Mouse (Mus musculus) embryonic facial prominence, embryonic 11.5 days (tissue): Measurements from ENCODE around the gene Mtap. TPM values are rescaled to one million over a fixed set of nuclear protein-coding genes. Genes with fewer than 3 reads are reported as not detected.

Source experiments
- ATAC-seq: fragments of 200-750 bp; cut with Nextera tagmentation; replicated peaks from 2 replicates; pipeline ENCODE4 v1.8.0; 2017; ENCODE audit warnings: low read depth; ENCODE audit not compliant: insufficient number of reproducible peaks, low FRiP score, low TSS enrichment
- DNase-seq: peaks from one replicate; pipeline ENCODE4 v3.0.0-alpha.2; 2015; ENCODE audit warnings: low spot score
- H3K27ac ChIP-seq: fragments of 300-500 bp; sonication (generic); replicated peaks from 2 replicates; pipeline ENCODE4 v1.5.1; 2014; ENCODE audit warnings: mild to moderate bottlenecking, low read depth, low read length, control low read depth
- H3K27me3 ChIP-seq: fragments of 300-500 bp; sonication (generic); 2 replicates; pipeline ENCODE4 v1.6.1; 2014; ENCODE audit warnings: mild to moderate bottlenecking, low read length, moderate library complexity, mixed read lengths; ENCODE audit not compliant: control insufficient read depth, insufficient read depth
- H3K36me3 ChIP-seq: fragments of 300-500 bp; sonication (generic); replicated peaks from 2 replicates; pipeline ENCODE4 v1.6.1; 2014; ENCODE audit warnings: low read depth, mild to moderate bottlenecking, low read length, moderate library complexity, mixed read lengths; ENCODE audit not compliant: control insufficient read depth, insufficient read depth
- H3K4me1 ChIP-seq: fragments of 300-500 bp; sonication (generic); 2 replicates; pipeline ENCODE4 v1.6.1; 2014; ENCODE audit warnings: low read length, mixed read lengths; ENCODE audit not compliant: control insufficient read depth, insufficient read depth
- H3K4me2 ChIP-seq: fragments of 300-500 bp; sonication (generic); 2 replicates; pipeline ENCODE4 v1.6.1; 2014; ENCODE audit warnings: low read depth, mild to moderate bottlenecking, control low read depth, low read length, moderate library complexity
- H3K4me3 ChIP-seq: fragments of 300-500 bp; sonication (generic); 2 replicates; pipeline ENCODE4 v1.5.1; 2014; ENCODE audit warnings: low read depth, low read length, control low read depth
- H3K9ac ChIP-seq: fragments of 300-500 bp; sonication (generic); replicated peaks from 2 replicates; pipeline ENCODE4 v1.6.1; 2014; ENCODE audit warnings: mild to moderate bottlenecking, control low read depth, low read length
- H3K9me3 ChIP-seq: fragments of 300-500 bp; sonication (generic); replicated peaks from 2 replicates; pipeline ENCODE4 v1.6.1; 2016; ENCODE audit warnings: mild to moderate bottlenecking, low read length, inconsistent platforms, mixed read lengths; ENCODE audit not compliant: control insufficient read depth
- WGBS: fragments of 180-500 bp; shearing (Covaris S2); extraction: QIAGEN DNeasy Blood & Tissue Kit; methylation state at CpG from one replicate; pipeline ENCODE4 v1.1.7; 2014; 5-methylcytosine and 5-hydroxymethylcytosine counted together
- polyA plus RNA-seq: library from polyadenylated mRNA; unstranded; fragments of >200 nt; fragmentation: Nextera tagmentation; extraction: Ambion mirVana; gene quantifications from 2 replicates; pipeline ENCODE4 v1.2.1, GENCODE M21; 2014

Gene Mtap
- polyA plus RNA-seq, 1 experiment from 2014 or later, result 143 TPM

GRCm38 (mm10) chr4:89140832-89141231, 3.9 kb downstream of the Mtap start:
- no peak for DNase-seq
- no peak overlapping the region for H3K27ac ChIP-seq
- peaks cover 2% of the 10 kb centered on the region; the same call in 1 of the 2 replicates for H3K4me1 ChIP-seq
- H3K9me3 ChIP-seq, result no peaks in the 10 kb centered on the region
- ATAC-seq, result no peak
- H3K9ac ChIP-seq, result no peak overlapping the region
- H3K4me2 ChIP-seq, result no peak overlapping the region
- no peaks in the 10 kb centered on the region for H3K27me3 ChIP-seq
- 81% methylated on average over 5 of the region's 5 CpGs for WGBS
- H3K4me3 ChIP-seq, result no peak overlapping the region
- H3K36me3 ChIP-seq, result no peaks in the 10 kb centered on the region

- H3K36me3 ChIP-seq, result no peaks in the 10 kb centered on the region; the same call in 1 of the 2 replicates
- no peaks in the 10 kb centered on the region for H3K9me3 ChIP-seq
- 38% methylated on average over 6 of the region's 6 CpGs for WGBS
- H3K4me1 ChIP-seq, result no peaks in the 10 kb centered on the region
- H3K4me3 ChIP-seq, result no peak overlapping the region
- DNase-seq, result peak; percentile 76
- H3K27ac ChIP-seq, result no peak overlapping the region
- no peak overlapping the region for H3K9ac ChIP-seq
- H3K4me2 ChIP-seq, result no peak overlapping the region
- H3K27me3 ChIP-seq, result no peaks in the 10 kb centered on the region
- ATAC-seq, result peak; percentile 72
These were observed 8.5 kb downstream of the Mtap start for GRCm38 (mm10) chr4:89145409-89145808.

GRCm38 (mm10) chr4:89146291-89146690, 9.4 kb downstream of the Mtap start:
- H3K4me3 ChIP-seq, result no peak overlapping the region
- DNase-seq (peak; percentile 72), ATAC-seq (no peak)
- no peak overlapping the region for H3K9ac ChIP-seq
- no peaks in the 10 kb centered on the region for H3K27me3 ChIP-seq
- no peak overlapping the region for H3K4me2 ChIP-seq
- no peaks in the 10 kb centered on the region; the same call in 1 of the 2 replicates for H3K36me3 ChIP-seq
- 50% methylated on average over 3 of the region's 3 CpGs for WGBS
- H3K27ac ChIP-seq, result no peak overlapping the region
- H3K4me1 ChIP-seq, result no peaks in the 10 kb centered on the region
- no peaks in the 10 kb centered on the region for H3K9me3 ChIP-seq

- DNase-seq (no peak), ATAC-seq (no peak)
- Histone ChIP-seq H3K9ac (no peak overlapping the region), H3K4me3 (no peak overlapping the region), H3K27me3 (no peaks in the 10 kb centered on the region), H3K9me3 (no peaks in the 10 kb centered on the region), H3K27ac (no peak overlapping the region), H3K4me2 (no peak overlapping the region), H3K4me1 (no peaks in the 10 kb centered on the region), H3K36me3 (peaks cover 3% of the 10 kb centered on the region; the same call in 1 of the 2 replicates)
These were observed 12.3 kb downstream of the Mtap start for GRCm38 (mm10) chr4:89149261-89149660.

- Histone ChIP-seq H3K36me3 (peaks cover 10% of the 10 kb centered on the region), H3K27me3 (no peaks in the 10 kb centered on the region), H3K4me1 (no peaks in the 10 kb centered on the region), H3K4me2 (no peak overlapping the region), H3K4me3 (no peak overlapping the region), H3K9ac (no peak overlapping the region), H3K27ac (no peak overlapping the region), H3K9me3 (no peaks in the 10 kb centered on the region)
- 92% methylated on average over 3 of the region's 3 CpGs for WGBS
- ATAC-seq (no peak), DNase-seq (no peak)
These were observed 24.5 kb downstream of the Mtap start for GRCm38 (mm10) chr4:89161389-89161788.

GRCm38 (mm10) chr4:89162496-89162895, 25.6 kb downstream of the Mtap start:
- WGBS, result 87% methylated on average over 5 of the region's 5 CpGs
- H3K27ac ChIP-seq, result no peak overlapping the region
- H3K4me3 ChIP-seq, result no peak overlapping the region
- no peaks in the 10 kb centered on the region for H3K27me3 ChIP-seq
- H3K9ac ChIP-seq, result no peak overlapping the region
- peaks cover 10% of the 10 kb centered on the region for H3K36me3 ChIP-seq
- ATAC-seq (no peak), DNase-seq (no peak)
- no peaks in the 10 kb centered on the region for H3K4me1 ChIP-seq
- no peak overlapping the region for H3K4me2 ChIP-seq
- H3K9me3 ChIP-seq, result no peaks in the 10 kb centered on the region

- ATAC-seq, result no peak
- H3K27me3 ChIP-seq, result no peaks in the 10 kb centered on the region
- no peaks in the 10 kb centered on the region for H3K9me3 ChIP-seq
- H3K9ac ChIP-seq, result no peak overlapping the region
- no peaks in the 10 kb centered on the region for H3K4me1 ChIP-seq
- no peak overlapping the region for H3K4me2 ChIP-seq
- H3K4me3 ChIP-seq, result no peak overlapping the region
- H3K36me3 ChIP-seq, result peaks cover 10% of the 10 kb centered on the region
- 93% methylated on average over 8 of the region's 8 CpGs for WGBS
- DNase-seq, result no peak
- no peak overlapping the region for H3K27ac ChIP-seq
These were observed 26.7 kb downstream of the Mtap start for GRCm38 (mm10) chr4:89163613-89164012.

- DNase-seq (no peak), ATAC-seq (no peak)
- H3K36me3 ChIP-seq, result peaks cover 10% of the 10 kb centered on the region
- no peaks in the 10 kb centered on the region for H3K4me1 ChIP-seq
- H3K9ac ChIP-seq, result no peak overlapping the region
- 91% methylated on average over 2 of the region's 2 CpGs for WGBS
- no peaks in the 10 kb centered on the region for H3K9me3 ChIP-seq
- no peaks in the 10 kb centered on the region for H3K27me3 ChIP-seq
- H3K4me3 ChIP-seq, result no peak overlapping the region
- no peak overlapping the region for H3K4me2 ChIP-seq
- H3K27ac ChIP-seq, result no peak overlapping the region
These were observed 27.8 kb downstream of the Mtap start for GRCm38 (mm10) chr4:89164681-89165080.
